Mouse (Mus musculus) hindbrain, embryonic 13.5 days (tissue): ENCODE results near the gene Tra2a. TPM values are rescaled to one million over a fixed set of nuclear protein-coding genes. Genes with fewer than 3 reads are reported as not detected.
A peak's percentile ranks its signal among the peaks of the same experiment; 100 is the strongest.
"Not testable (repeated sequence)": the region's sequence is repeated elsewhere in the genome, so short reads cannot be mapped to it uniquely, and the experiment has no call there.

Source experiments
- ATAC-seq: fragments of 200-750 bp; cut with Nextera tagmentation; 2 replicates; pipeline ENCODE4 v1.8.0; 2017; ENCODE audit warnings: moderate TSS enrichment; ENCODE audit not compliant: low FRiP score
- H3K27ac ChIP-seq: fragments of 300-500 bp; sonication (generic); 2 replicates; pipeline ENCODE4 v1.5.1; 2015; ENCODE audit warnings: inconsistent platforms, mild to moderate bottlenecking, moderate library complexity
- H3K27me3 ChIP-seq: fragments of 300-500 bp; sonication (generic); 2 replicates; pipeline ENCODE4 v1.6.1; 2015; ENCODE audit warnings: mild to moderate bottlenecking, inconsistent platforms
- H3K36me3 ChIP-seq: fragments of 300-500 bp; sonication (generic); 2 replicates; pipeline ENCODE4 v1.6.1; 2015; ENCODE audit warnings: mild to moderate bottlenecking, inconsistent platforms
- H3K4me1 ChIP-seq: fragments of 300-500 bp; sonication (generic); replicated peaks from 2 replicates; pipeline ENCODE4 v1.6.1; 2015; ENCODE audit warnings: inconsistent platforms
- H3K4me2 ChIP-seq: fragments of 300-500 bp; sonication (generic); 2 replicates; pipeline ENCODE4 v1.6.1; 2015; ENCODE audit warnings: inconsistent platforms, mild to moderate bottlenecking, moderate library complexity
- H3K4me3 ChIP-seq: fragments of 300-500 bp; sonication (generic); 2 replicates; pipeline ENCODE4 v1.5.1; 2015; ENCODE audit warnings: mild to moderate bottlenecking, inconsistent platforms
- H3K9ac ChIP-seq: fragments of 300-500 bp; sonication (generic); 2 replicates; pipeline ENCODE4 v1.6.1; 2015; ENCODE audit warnings: mild to moderate bottlenecking, inconsistent platforms
- H3K9me3 ChIP-seq: fragments of 300-500 bp; sonication (generic); 2 replicates; pipeline ENCODE4 v1.6.1; 2016; ENCODE audit warnings: inconsistent platforms
- WGBS: fragments of 180-500 bp; shearing (Covaris S2); methylation state at CpG from one replicate; pipeline ENCODE4 v1.1.7; 2015; 5-methylcytosine and 5-hydroxymethylcytosine counted together
- polyA plus RNA-seq: library from polyadenylated mRNA; unstranded; fragments of >200 nt; fragmentation: Nextera tagmentation; extraction: Ambion mirVana; gene quantifications from 2 replicates; pipeline ENCODE4 v1.2.1, GENCODE M21; 2015

Gene Tra2a
- 133 and 143 TPM in 2 replicates for polyA plus RNA-seq

- peak; percentile 97 for ATAC-seq
- WGBS: under 1% methylated on average over 39 of the region's 39 CpGs
- Histone ChIP-seq H3K36me3 (no peaks in the 10 kb centered on the region), H3K27me3 (no peaks in the 10 kb centered on the region), H3K4me2 (peak within 1 kb of the TSS; percentile 73), H3K9ac (peak within 1 kb of the TSS; percentile 100), H3K4me1 (peaks cover 27% of the 10 kb centered on the region), H3K9me3 (no peaks in the 10 kb centered on the region), H3K4me3 (peak within 1 kb of the TSS; percentile 100), H3K27ac (peak within 1 kb of the TSS; percentile 99)
Measured at GRCm38 (mm10) chr6:49263847-49264243, at the start of gene Tra2a. Gene Tra2a, minus strand, starts transcription at chr6:49264033.

- H3K36me3 ChIP-seq: no peaks in the 10 kb centered on the region
- H3K9me3 ChIP-seq: no peaks in the 10 kb centered on the region
- no peaks in the 10 kb centered on the region for H3K27me3 ChIP-seq
- H3K4me1 ChIP-seq: no peaks in the 10 kb centered on the region
- no peak overlapping the region for H3K9ac ChIP-seq
- no peak overlapping the region for H3K27ac ChIP-seq
- no peak overlapping the region for H3K4me2 ChIP-seq
- no peak for ATAC-seq
- no peak overlapping the region for H3K4me3 ChIP-seq
Measured at GRCm38 (mm10) chr6:49298286-49298685, 34.5 kb upstream of the Tra2a start.

DNA sequence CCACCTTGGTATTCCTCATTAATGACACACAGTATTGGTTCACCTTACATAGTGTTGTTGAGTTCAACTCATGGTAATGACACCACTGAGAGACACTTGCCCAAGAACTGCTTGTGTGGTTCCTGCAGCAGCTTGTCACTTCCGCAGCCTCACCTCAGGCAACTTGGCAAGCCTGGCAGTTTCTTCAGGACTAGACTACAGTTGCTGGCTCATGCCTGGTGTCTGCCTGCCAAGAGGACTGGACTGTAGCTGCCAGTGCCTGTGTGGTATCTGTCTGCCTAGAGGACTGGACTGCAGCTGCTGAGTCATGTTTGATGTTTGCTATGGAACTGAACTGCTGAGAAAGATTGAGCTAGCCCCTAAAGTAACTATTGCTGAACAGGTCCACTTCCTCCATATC, 18.3 kb upstream of the Tra2a start:
- no peak for ATAC-seq
- H3K27ac ChIP-seq: no peak overlapping the region
- H3K4me2 ChIP-seq: no peak overlapping the region
- H3K9ac ChIP-seq: no peak overlapping the region
- H3K9me3 ChIP-seq: no peaks in the 10 kb centered on the region
- WGBS: 93% methylated on average over 1 of the region's 1 CpGs
- H3K36me3 ChIP-seq: no peaks in the 10 kb centered on the region
- H3K4me1 ChIP-seq: no peaks in the 10 kb centered on the region
- no peak overlapping the region for H3K4me3 ChIP-seq
- no peaks in the 10 kb centered on the region for H3K27me3 ChIP-seq

DNA sequence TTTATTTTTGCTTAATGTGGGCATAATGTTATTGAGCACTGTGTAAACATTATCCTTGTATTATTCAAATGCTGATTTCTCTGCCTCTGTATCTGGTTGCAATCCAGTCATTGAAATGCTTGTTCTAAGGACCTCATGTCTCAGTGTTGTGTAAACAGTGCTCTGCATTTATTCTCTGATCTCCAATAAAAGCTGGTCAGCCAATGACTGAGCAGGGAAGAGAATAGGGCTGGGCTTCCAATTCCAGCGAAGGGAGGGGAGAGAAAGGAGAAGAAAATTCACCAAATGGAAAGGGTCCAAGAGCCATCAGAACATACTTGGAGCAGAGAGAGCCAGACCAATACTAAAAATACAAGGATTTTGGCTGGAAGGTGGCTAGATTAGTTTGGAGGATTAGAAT, 17.1 kb upstream of the Tra2a start:
- Histone ChIP-seq H3K4me1 (no peaks in the 10 kb centered on the region), H3K36me3 (no peaks in the 10 kb centered on the region), H3K9me3 (no peaks in the 10 kb centered on the region), H3K27me3 (no peaks in the 10 kb centered on the region), H3K9ac (no peak overlapping the region), H3K4me2 (no peak overlapping the region), H3K27ac (no peak overlapping the region), H3K4me3 (no peak overlapping the region)
- ATAC-seq: no peak
- WGBS: 38% methylated on average over 1 of the region's 1 CpGs

GRCm38 (mm10) chr6:49275296-49275695, 11.5 kb upstream of the Tra2a start:
- 91% methylated on average over 7 of the region's 7 CpGs for WGBS
- H3K27ac ChIP-seq: no peak overlapping the region
- H3K4me2 ChIP-seq: no peak overlapping the region
- H3K9ac ChIP-seq: no peak overlapping the region
- H3K27me3 ChIP-seq: no peaks in the 10 kb centered on the region
- H3K9me3 ChIP-seq: no peaks in the 10 kb centered on the region
- no peaks in the 10 kb centered on the region for H3K4me1 ChIP-seq
- ATAC-seq: no peak
- H3K4me3 ChIP-seq: no peak overlapping the region
- no peaks in the 10 kb centered on the region for H3K36me3 ChIP-seq

GRCm38 (mm10) chr6:49274416-49275091, 10.7 kb upstream of the Tra2a start:
- WGBS: 60% methylated on average over 6 of the region's 9 CpGs
- H3K9ac ChIP-seq: no peak overlapping the region
- ATAC-seq: no peak

GRCm38 (mm10) chr6:49273934-49274333, 10.1 kb upstream of the Tra2a start:
- Histone ChIP-seq H3K27ac (no peak overlapping the region), H3K36me3 (no peaks in the 10 kb centered on the region), H3K9me3 (no peaks in the 10 kb centered on the region), H3K4me1 (no peaks in the 10 kb centered on the region), H3K27me3 (no peaks in the 10 kb centered on the region), H3K9ac (no peak overlapping the region), H3K4me2 (no peak overlapping the region), H3K4me3 (no peak overlapping the region)
- 17% methylated on average over 4 of the region's 4 CpGs for WGBS
- no peak for ATAC-seq

More at GRCm38 (mm10) chr6:49274416-49275091, 10.7 kb upstream of the Tra2a start:
- H3K4me3 ChIP-seq: no peak overlapping the region
- H3K4me1 ChIP-seq: no peaks in the 10 kb centered on the region
- no peak overlapping the region for H3K27ac ChIP-seq
- H3K9me3 ChIP-seq: no peaks in the 10 kb centered on the region
- no peak overlapping the region for H3K4me2 ChIP-seq
- no peaks in the 10 kb centered on the region for H3K36me3 ChIP-seq
- no peaks in the 10 kb centered on the region for H3K27me3 ChIP-seq

DNA sequence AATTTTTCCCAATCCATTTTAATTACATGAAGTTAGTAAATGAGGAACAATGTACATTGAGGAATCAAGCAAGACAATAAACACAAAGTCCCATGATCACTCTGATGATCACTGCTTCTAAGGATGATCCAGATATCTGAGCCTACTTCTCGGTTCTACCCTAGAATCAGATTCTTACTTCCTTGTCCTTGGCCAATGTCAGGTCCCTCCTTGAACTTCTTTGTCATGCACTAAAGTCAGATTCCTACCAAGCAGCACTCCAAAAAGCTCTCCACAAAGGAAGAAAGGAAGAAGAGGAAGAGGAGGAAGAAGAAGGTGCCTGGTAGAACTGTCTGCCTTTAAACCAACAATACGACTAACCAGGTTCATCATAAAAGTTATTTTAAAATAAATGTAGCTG, 9.0 kb upstream of the Tra2a start:
- no peaks in the 10 kb centered on the region for H3K27me3 ChIP-seq
- H3K4me2 ChIP-seq: no peak overlapping the region
- no peaks in the 10 kb centered on the region for H3K4me1 ChIP-seq
- H3K9me3 ChIP-seq: no peaks in the 10 kb centered on the region
- WGBS: 93% methylated on average over 2 of the region's 2 CpGs
- H3K9ac ChIP-seq: no peak overlapping the region
- no peak for ATAC-seq
- H3K27ac ChIP-seq: no peak overlapping the region
- H3K36me3 ChIP-seq: no peaks in the 10 kb centered on the region
- no peak overlapping the region for H3K4me3 ChIP-seq

DNA sequence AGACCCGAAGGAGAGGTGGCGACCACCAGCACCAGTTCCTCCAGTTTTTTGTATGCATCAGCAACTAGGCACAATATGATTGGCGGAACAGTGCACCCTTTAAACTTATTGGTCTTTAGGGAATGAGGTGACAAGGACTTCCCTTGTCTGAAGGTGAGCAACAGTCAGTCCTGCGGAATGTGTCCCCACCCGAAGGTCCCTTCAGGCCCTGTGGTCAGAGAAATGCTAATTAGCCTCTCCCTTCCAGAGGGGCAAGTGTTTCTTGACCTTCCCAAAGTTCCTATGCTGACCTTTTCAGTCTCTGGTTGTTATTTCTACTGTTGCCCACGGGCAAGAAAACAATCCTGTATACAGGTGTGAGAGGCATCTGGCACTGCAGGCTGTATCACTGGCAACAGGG, 8.0 kb upstream of the Tra2a start:
- Histone ChIP-seq H3K4me2 (no peak overlapping the region), H3K4me3 (no peak overlapping the region), H3K4me1 (no peaks in the 10 kb centered on the region), H3K9ac (no peak overlapping the region), H3K27ac (no peak overlapping the region), H3K36me3 (no peaks in the 10 kb centered on the region), H3K27me3 (no peaks in the 10 kb centered on the region), H3K9me3 (no peaks in the 10 kb centered on the region)
- no peak for ATAC-seq
- 72% methylated on average over 6 of the region's 6 CpGs for WGBS

DNA sequence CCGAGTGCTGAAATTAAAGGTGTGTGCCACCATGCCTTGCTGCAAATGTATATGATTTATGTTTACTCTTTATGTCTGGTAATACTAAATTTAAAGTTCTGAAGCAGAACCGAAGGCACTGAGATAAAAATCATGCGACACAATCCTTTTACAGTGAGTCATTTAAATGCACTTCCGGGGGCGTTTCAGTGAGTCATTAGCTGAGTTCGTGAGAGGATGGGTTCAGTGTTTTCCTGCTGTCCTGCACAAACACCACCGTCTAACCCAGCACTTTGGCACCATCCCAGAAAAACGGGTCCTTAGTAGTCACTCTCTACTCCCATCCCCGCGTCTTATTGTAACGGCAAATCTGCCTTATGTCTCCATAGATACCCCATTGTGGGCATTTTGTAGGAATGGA, 6.1 kb upstream of the Tra2a start:
- Histone ChIP-seq H3K9ac (no peak overlapping the region), H3K4me1 (no peaks in the 10 kb centered on the region), H3K27ac (no peak overlapping the region), H3K4me2 (no peak overlapping the region), H3K4me3 (no peak overlapping the region), H3K27me3 (no peaks in the 10 kb centered on the region), H3K9me3 (no peaks in the 10 kb centered on the region), H3K36me3 (no peaks in the 10 kb centered on the region)
- WGBS: 58% methylated on average over 11 of the region's 11 CpGs
- no peak for ATAC-seq

- H3K9ac ChIP-seq: no peak overlapping the region
- WGBS: 24% methylated on average over 5 of the region's 5 CpGs
- no peaks in the 10 kb centered on the region for H3K9me3 ChIP-seq
Measured at GRCm38 (mm10) chr6:49269200-49269599, 5.4 kb upstream of the Tra2a start.

GRCm38 (mm10) chr6:49267686-49268085, 3.9 kb upstream of the Tra2a start:
- H3K27me3 ChIP-seq: no peaks in the 10 kb centered on the region
- no peaks in the 10 kb centered on the region for H3K4me1 ChIP-seq
- H3K9me3 ChIP-seq: no peaks in the 10 kb centered on the region
- ATAC-seq: no peak
- H3K4me3 ChIP-seq: no peak overlapping the region
- no peak overlapping the region for H3K9ac ChIP-seq
- H3K4me2 ChIP-seq: no peak overlapping the region
- no peaks in the 10 kb centered on the region for H3K36me3 ChIP-seq
- 71% methylated on average over 4 of the region's 4 CpGs for WGBS
- H3K27ac ChIP-seq: no peak overlapping the region

More at GRCm38 (mm10) chr6:49269200-49269599, 5.4 kb upstream of the Tra2a start:
- ATAC-seq: no peak
- H3K4me3 ChIP-seq: no peak overlapping the region
- H3K4me1 ChIP-seq: no peaks in the 10 kb centered on the region
- no peaks in the 10 kb centered on the region for H3K27me3 ChIP-seq
- no peak overlapping the region for H3K27ac ChIP-seq
- H3K4me2 ChIP-seq: no peak overlapping the region
- H3K36me3 ChIP-seq: no peaks in the 10 kb centered on the region

GRCm38 (mm10) chr6:49265207-49265606, 1.4 kb upstream of the Tra2a start:
- H3K4me2 ChIP-seq, H3K4me3 ChIP-seq, H3K36me3 ChIP-seq, H3K27me3 ChIP-seq, ATAC-seq, H3K9me3 ChIP-seq, H3K27ac ChIP-seq, H3K9ac ChIP-seq: not testable (repeated sequence)
- 97% methylated on average over 1 of the region's 1 CpGs for WGBS
- peaks cover 21% of the 10 kb centered on the region for H3K4me1 ChIP-seq
